Mouse (Mus musculus) lung, postnatal 0 days (tissue): Measurements from ENCODE around the gene Nagk. TPM values are rescaled to one million over a fixed set of nuclear protein-coding genes. Genes with fewer than 3 reads are reported as not detected.

ENCODE experiments used
- ATAC-seq: fragments of 200-750 bp; cut with Nextera tagmentation; 2 replicates; pipeline ENCODE4 v1.8.0; 2017; ENCODE audit warnings: moderate library complexity
- DNase-seq: peaks from one replicate; pipeline ENCODE4 v3.0.0-alpha.2; 2016; ENCODE audit warnings: low spot score
- H3K27ac ChIP-seq: fragments of 300-500 bp; sonication (generic); 2 replicates; pipeline ENCODE4 v1.5.1; 2014; ENCODE audit warnings: antibody characterized with exemption, mild to moderate bottlenecking, low read length, mixed read lengths
- H3K27me3 ChIP-seq: fragments of 300-500 bp; sonication (generic); replicated peaks from 2 replicates; pipeline ENCODE4 v1.6.1; 2014; ENCODE audit warnings: low read length, mixed read lengths; ENCODE audit not compliant: insufficient read depth
- H3K36me3 ChIP-seq: fragments of 300-500 bp; sonication (generic); 2 replicates; pipeline ENCODE4 v1.6.1; 2014; ENCODE audit warnings: low read length, mixed read lengths; ENCODE audit not compliant: insufficient read depth
- H3K4me1 ChIP-seq: fragments of 300-500 bp; sonication (generic); 2 replicates; pipeline ENCODE4 v1.6.1; 2014; ENCODE audit warnings: antibody characterized with exemption, low read depth, low read length, mixed read lengths; ENCODE audit not compliant: insufficient read depth
- H3K4me2 ChIP-seq: fragments of 300-500 bp; sonication (generic); replicated peaks from 2 replicates; pipeline ENCODE4 v1.6.1; 2014; ENCODE audit warnings: low read depth, mild to moderate bottlenecking, low read length, moderate library complexity, mixed read lengths
- H3K4me3 ChIP-seq: fragments of 300-500 bp; sonication (generic); 2 replicates; pipeline ENCODE4 v1.5.1; 2014; ENCODE audit warnings: low read depth, low read length
- H3K9ac ChIP-seq: fragments of 300-500 bp; sonication (generic); replicated peaks from 2 replicates; pipeline ENCODE4 v1.6.1; 2014; ENCODE audit warnings: low read depth, mild to moderate bottlenecking
- H3K9me3 ChIP-seq: fragments of 300-500 bp; sonication (generic); 2 replicates; pipeline ENCODE4 v1.6.1; 2016; ENCODE audit warnings: low read length, mixed read lengths
- CTCF ChIP-seq: IDR thresholded peaks from 2 replicates; pipeline ENCODE4 v1.5.1; 2016; ENCODE audit warnings: antibody characterized with exemption, mild to moderate bottlenecking
- EP300 ChIP-seq: IDR thresholded peaks from 2 replicates; pipeline ENCODE4 v1.6.1; 2016; ENCODE audit warnings: antibody characterized with exemption, mild to moderate bottlenecking, control low read depth
- WGBS: fragments of 180-500 bp; shearing (Covaris S2); extraction: QIAGEN DNeasy Blood & Tissue Kit; methylation state at CpG from one replicate; pipeline ENCODE4 v1.1.7; 2014; 5-methylcytosine and 5-hydroxymethylcytosine counted together
- polyA plus RNA-seq: library from polyadenylated mRNA; unstranded; fragments of >200 nt; fragmentation: Nextera tagmentation; extraction: Ambion mirVana; gene quantifications from 2 replicates; pipeline ENCODE4 v1.2.1, GENCODE M21; 2015

Nagk gene
- polyA plus RNA-seq, 1 experiment from 2014 or later: 69.4 TPM

DNA sequence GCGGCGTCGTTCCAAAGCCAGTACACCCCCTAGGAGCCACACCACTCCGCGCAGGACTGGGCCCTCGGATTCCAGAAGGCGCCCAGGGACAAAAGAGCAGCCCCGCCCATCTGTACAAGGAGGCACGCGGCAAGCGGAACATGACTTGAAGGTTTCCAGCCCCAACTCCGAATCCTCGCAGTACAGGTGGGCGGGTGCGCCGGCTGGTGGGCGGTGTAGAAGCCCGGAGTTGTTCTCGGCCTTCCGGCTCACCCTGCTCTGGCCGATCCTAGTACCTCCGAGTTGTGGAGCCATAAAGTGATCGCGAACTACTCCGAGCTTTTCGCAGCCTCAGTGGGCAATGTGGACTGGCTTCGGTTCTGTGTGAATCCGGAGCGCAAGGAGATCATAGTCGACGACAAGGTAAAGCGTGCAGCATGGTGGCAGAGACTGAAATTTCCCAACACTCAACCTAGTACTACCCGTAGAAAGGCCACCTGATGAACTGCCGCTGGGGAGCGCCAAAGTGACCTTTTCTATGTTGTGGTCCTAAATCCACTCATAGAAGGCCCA lies 31.8 kb upstream of the Nagk start:
- peak overlapping the region; percentile 14; the same call in 1 of the 2 replicates for H3K4me3 ChIP-seq
- H3K27me3 ChIP-seq: peaks cover 20% of the 10 kb centered on the region
- no peak overlapping the region for H3K9ac ChIP-seq
- peak; percentile 68 for DNase-seq
- TF ChIP-seq CTCF (peak; percentile 52), EP300 (no peak)
- WGBS: 2% methylated on average over 35 of the region's 35 CpGs
- ATAC-seq: peak; percentile 84
- H3K27ac ChIP-seq: no peak overlapping the region
- H3K9me3 ChIP-seq: no peaks in the 10 kb centered on the region
- peak overlapping the region; percentile 51 for H3K4me2 ChIP-seq
- no peaks in the 10 kb centered on the region for H3K36me3 ChIP-seq
- 0 out of 2 replicates have a peak, but pooled peaks cover 5% of the 10 kb centered on the region for H3K4me1 ChIP-seq

DNA sequence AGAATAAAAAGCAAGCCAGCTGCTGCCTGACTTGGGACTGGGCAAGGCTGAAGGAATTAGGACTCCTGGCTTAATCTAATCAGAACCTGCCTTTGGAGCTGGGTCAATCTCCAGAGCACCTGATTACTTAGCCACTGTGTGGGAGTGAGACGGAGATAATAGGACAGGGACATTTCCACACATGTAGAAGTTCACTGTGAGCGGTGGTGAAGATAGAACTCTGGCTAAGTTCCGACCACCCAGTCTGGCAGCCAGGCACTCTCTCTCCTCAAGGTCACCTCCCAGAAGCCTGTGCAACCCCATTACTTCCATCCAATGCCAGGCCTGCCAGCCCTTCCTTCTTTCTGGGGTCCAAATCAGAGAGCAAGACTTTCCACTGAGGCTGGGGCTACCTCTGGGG lies 27.8 kb upstream of the Nagk start:
- Histone ChIP-seq H3K9me3 (no peaks in the 10 kb centered on the region), H3K9ac (no peak overlapping the region), H3K4me3 (no peak overlapping the region), H3K27me3 (no peaks in the 10 kb centered on the region), H3K4me1 (0 out of 2 replicates have a peak, but pooled peaks cover 5% of the 10 kb centered on the region), H3K4me2 (no peak overlapping the region), H3K36me3 (no peaks in the 10 kb centered on the region), H3K27ac (no peak overlapping the region)
- 87% methylated on average over 3 of the region's 3 CpGs for WGBS
- TF ChIP-seq CTCF (no peak), EP300 (no peak)
- ATAC-seq (no peak), DNase-seq (no peak)

DNA sequence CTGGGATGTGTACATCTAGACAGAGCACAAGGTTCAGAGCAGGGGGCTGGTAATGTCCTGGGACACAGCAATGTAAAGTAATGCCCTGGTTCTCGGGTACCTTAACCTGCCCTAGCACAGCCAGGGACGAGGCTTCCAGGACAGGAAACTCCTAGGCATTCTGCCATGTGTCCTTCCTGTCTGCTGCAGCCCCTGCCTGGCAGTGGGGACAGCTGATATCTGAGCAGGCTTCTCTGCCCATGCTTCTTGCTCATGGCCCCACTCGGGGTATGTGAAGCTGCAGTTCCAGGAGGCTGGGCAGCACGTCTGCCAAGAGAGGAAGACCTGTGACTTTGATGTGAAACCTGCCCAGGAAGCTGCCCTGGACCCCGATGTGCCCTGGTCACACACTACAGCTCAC lies 26.3 kb upstream of the Nagk start:
- DNase-seq: no peak
- TF ChIP-seq CTCF (no peak), EP300 (no peak)

DNA sequence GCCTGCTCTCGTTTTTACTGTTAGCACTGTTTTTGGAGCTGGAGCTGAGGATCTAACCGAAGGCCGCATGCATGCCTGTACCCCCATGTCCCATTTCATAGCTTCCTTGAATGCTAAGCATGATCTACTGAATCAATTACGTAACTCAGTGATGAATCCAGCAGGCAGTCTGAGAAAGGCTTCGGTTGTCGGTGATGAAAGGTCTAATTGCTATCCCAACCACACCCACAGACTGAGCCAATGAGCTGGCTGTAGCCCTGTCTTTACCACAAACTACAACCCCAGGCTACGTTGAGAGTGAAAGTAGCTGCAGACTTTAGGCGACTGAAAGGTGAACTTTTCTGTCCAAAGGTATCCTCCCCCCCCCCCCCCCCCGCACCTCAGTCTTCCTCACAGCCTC lies 20.7 kb upstream of the Nagk start:
- Histone ChIP-seq H3K4me1 (peaks cover 6% of the 10 kb centered on the region; the same call in 1 of the 2 replicates), H3K36me3 (no peaks in the 10 kb centered on the region), H3K9ac (no peak overlapping the region), H3K4me3 (peak overlapping the region; percentile 85; the same call in 1 of the 2 replicates), H3K27ac (no peak overlapping the region), H3K9me3 (no peaks in the 10 kb centered on the region), H3K27me3 (no peaks in the 10 kb centered on the region), H3K4me2 (peak overlapping the region; percentile 84)
- DNase-seq (peak; percentile 67), ATAC-seq (no peak)
- no peak for TF ChIP-seq CTCF
- no peak for TF ChIP-seq EP300
- WGBS: 56% methylated on average over 8 of the region's 9 CpGs

More for the DNA sequence above, 26.3 kb upstream of the Nagk start:
- H3K9me3 ChIP-seq: no peaks in the 10 kb centered on the region
- H3K27ac ChIP-seq: no peak overlapping the region
- H3K4me1 ChIP-seq: no peaks in the 10 kb centered on the region
- no peaks in the 10 kb centered on the region for H3K27me3 ChIP-seq
- no peak overlapping the region for H3K9ac ChIP-seq
- ATAC-seq: no peak
- H3K36me3 ChIP-seq: no peaks in the 10 kb centered on the region
- H3K4me2 ChIP-seq: no peak overlapping the region
- no peak overlapping the region for H3K4me3 ChIP-seq
- WGBS: 39% methylated on average over 5 of the region's 5 CpGs

DNA sequence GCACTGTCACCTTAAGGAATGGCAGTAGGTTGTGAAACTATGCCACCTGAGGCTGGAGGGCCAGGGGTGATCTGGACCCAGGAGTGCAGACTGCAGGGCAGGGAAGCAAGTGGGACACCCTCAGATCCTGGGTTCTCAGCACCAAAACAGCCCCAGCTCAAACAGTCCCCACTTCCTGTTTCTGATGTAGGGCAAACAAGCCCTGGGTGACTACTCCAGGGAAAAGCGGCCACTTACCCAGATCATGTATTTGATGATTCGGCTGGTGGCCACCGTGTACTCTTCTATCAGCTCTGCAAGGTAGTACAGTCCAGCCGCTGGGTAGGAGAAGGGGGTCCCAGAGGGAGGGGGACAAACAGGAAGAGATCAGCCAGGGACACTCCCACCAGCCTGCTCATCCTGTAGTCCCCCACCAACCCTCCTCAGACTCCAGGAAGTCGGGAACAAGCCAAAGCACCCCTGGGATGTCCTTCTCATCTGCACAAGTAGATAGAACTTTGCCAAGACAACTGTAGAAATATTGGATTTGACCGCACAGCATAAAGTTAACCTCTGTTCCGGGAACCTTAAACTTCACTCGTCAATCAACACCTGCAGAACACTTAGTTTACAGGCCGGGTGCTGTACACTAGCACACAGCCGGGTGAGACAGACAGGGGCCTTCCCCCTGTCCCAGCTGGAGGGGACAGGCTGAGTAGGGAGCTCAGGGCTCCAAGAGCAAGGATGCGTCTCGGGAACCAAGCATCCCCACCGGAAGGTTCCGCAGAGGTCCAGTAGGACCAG lies 19.8 kb upstream of the Nagk start:
- H3K36me3 ChIP-seq: no peaks in the 10 kb centered on the region
- H3K27me3 ChIP-seq: no peaks in the 10 kb centered on the region
- WGBS: 2% methylated on average over 14 of the region's 14 CpGs
- H3K4me3 ChIP-seq: peak overlapping the region; percentile 85
- H3K4me1 ChIP-seq: peaks cover 6% of the 10 kb centered on the region; the same call in 1 of the 2 replicates
- TF ChIP-seq CTCF (no peak), EP300 (no peak)
- DNase-seq: peak; percentile 33
- no peak; the same call in 1 of the 2 replicates for ATAC-seq
- peak overlapping the region; percentile 78 for H3K9ac ChIP-seq
- H3K9me3 ChIP-seq: no peaks in the 10 kb centered on the region
- H3K4me2 ChIP-seq: peak overlapping the region; percentile 84
- H3K27ac ChIP-seq: peak overlapping the region; percentile 82

DNA sequence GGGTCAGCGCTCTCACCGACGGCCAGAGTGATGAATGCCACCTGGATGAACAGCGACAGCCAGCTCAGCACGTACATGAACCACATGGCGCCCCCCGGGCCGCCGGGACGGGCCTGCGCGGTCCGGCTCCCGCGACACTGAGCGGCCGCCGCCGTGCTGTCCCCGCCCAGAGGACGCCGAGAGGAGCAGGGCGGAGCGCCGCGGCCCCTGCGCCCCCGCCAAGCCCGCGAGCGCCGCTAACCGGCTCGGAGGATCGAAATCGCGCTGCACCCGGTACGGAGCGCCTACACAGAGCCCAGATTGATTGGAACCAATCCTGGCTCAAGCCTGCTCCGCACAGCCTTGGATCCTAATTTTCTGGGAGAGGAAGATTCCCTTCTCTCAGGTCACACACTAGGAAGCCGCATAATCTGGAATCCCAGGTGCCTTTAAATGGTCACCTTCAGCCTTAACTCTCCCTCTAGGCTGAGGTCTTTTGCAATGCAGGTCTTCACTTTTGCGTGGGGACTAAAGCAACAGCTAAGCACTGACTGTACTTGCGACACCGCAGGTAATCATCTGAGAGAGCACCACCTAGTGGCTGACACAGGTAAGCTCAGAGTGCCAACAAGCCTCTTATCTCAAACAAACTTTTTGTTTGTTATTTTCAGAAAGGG lies 19.0 kb upstream of the Nagk start, which contains the start of gene Tex261:
Gene Tex261, minus strand, starts transcription at position 176 of the 656 bp plus-strand sequence.
- H3K4me2 ChIP-seq: peak within 1 kb of the TSS; percentile 84
- H3K4me3 ChIP-seq: peak within 1 kb of the TSS; percentile 85
- DNase-seq (peak; percentile 94), ATAC-seq (peak; percentile 97)
- H3K4me1 ChIP-seq: peaks cover 6% of the 10 kb centered on the region; the same call in 1 of the 2 replicates
- WGBS: under 1% methylated on average over 45 of the region's 45 CpGs
- peak within 1 kb of the TSS; percentile 82 for H3K27ac ChIP-seq
- TF ChIP-seq CTCF (peak; percentile 76), EP300 (no peak)
- peak within 1 kb of the TSS; percentile 78 for H3K9ac ChIP-seq
- H3K36me3 ChIP-seq: no peaks in the 10 kb centered on the region
- no peaks in the 10 kb centered on the region for H3K27me3 ChIP-seq
- H3K9me3 ChIP-seq: no peaks in the 10 kb centered on the region
